ENCODE assay signal across 14 mouse cellular contexts in the genomic region with DNA sequence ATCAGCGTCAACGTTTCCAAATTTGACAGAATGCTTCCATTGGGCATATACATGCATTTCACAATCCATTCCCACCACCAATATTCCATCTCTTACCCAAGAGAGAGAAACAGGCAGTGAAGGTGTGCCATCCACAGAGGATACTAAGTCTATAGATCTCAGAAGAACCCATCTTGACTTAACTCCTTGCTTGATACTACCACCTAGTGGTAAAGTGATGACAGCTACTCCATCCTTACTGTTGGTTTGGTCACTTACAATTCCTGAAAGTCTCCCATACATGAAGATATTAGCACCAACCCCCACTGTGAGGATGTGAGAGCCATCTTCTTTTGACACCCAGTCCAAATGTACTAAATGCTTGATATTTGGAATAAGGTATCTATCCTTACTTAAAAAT.
DNase-seq lines count a peak whose midpoint lies in the region; ATAC-seq and TF ChIP-seq lines count a peak whose summit lies in the region.
"Had no signal": no experiment of that assay in that cellular context is flagged by ENCODE, and none has a peak within 500 bp of the region (broad histone marks: within the 10 kb centered on the region; RNA-seq: fewer than 3 reads in every experiment).

No protein-coding gene starts in this region.

- peak; percentile 66 for TF ChIP-seq CTCF in intestine, postnatal 0 days (IDR thresholded peaks at IDR 0.05; ENCODE audit: low read depth)
- TF ChIP-seq CTCF in cerebellum, adult 2 months (IDR thresholded peaks at IDR 0.05; ENCODE audit: borderline replicate concordance, insufficient read depth, low read depth, low read length) = no peak

- H3K36me3 ChIP-seq in intestine, postnatal 0 days (ENCODE audit: control insufficient read depth, insufficient read depth) = no peaks in the 10 kb centered on the region
- no peaks in the 10 kb centered on the region for H3K36me3 ChIP-seq in intestine, embryonic 15.5 days
- H3K36me3 ChIP-seq in ES-E14 (ENCODE audit: control insufficient read depth, insufficient read depth, low read length, poor library complexity, severe bottlenecking) = no peaks in the 10 kb centered on the region
- no peaks in the 10 kb centered on the region for H3K36me3 ChIP-seq in embryonic facial prominence, embryonic 14.5 days (ENCODE audit: control insufficient read depth, insufficient read depth, low read length)
- H3K36me3 ChIP-seq: limb, embryonic 15.5 days had no signal

- no peaks in the 10 kb centered on the region for H3K27me3 ChIP-seq in intestine, postnatal 0 days (replicated peaks; ENCODE audit: control insufficient read depth, insufficient read depth, low read length)
- H3K27me3 ChIP-seq in intestine, embryonic 15.5 days (replicated peaks) = no peaks in the 10 kb centered on the region
- H3K27me3 ChIP-seq in embryonic facial prominence, embryonic 14.5 days (replicated peaks; ENCODE audit: control insufficient read depth, insufficient read depth, low read length) = no peaks in the 10 kb centered on the region
- H3K27me3 ChIP-seq in cerebellum, adult 2 months (ENCODE audit: control insufficient read depth, insufficient read depth, low read length) = no peaks in the 10 kb centered on the region
- H3K27me3 ChIP-seq: heart, embryonic 13.5 days; limb, embryonic 15.5 days had no signal

- WGBS in intestine, postnatal 0 days = 90% methylated on average over 2 of the region's 2 CpGs
- WGBS in intestine, embryonic 15.5 days = 89% methylated on average over 2 of the region's 2 CpGs
- 98% methylated on average over 2 of the region's 2 CpGs for WGBS in embryonic facial prominence, embryonic 14.5 days
- 100% methylated on average over 2 of the region's 2 CpGs for WGBS in cerebellum, adult 2 months

- H3K4me2 ChIP-seq in intestine, postnatal 0 days (replicated peaks; ENCODE audit: low read depth) = no peak overlapping the region
- H3K4me2 ChIP-seq in intestine, embryonic 15.5 days (replicated peaks) = no peak overlapping the region
- H3K4me2 ChIP-seq in embryonic facial prominence, embryonic 14.5 days (ENCODE audit: low read depth, low read length) = no peak overlapping the region
- H3K4me2 ChIP-seq: heart, embryonic 13.5 days; limb, embryonic 15.5 days had no signal

- no peaks in the 10 kb centered on the region for H3K4me1 ChIP-seq in intestine, postnatal 0 days (replicated peaks; ENCODE audit: control insufficient read depth, insufficient read depth, low read length)
- H3K4me1 ChIP-seq in intestine, embryonic 15.5 days (replicated peaks) = no peaks in the 10 kb centered on the region
- H3K4me1 ChIP-seq in ES-E14 (ENCODE audit: control insufficient read depth in 2 of 2, insufficient read depth in 2 of 2, low read length in 2 of 2, poor library complexity in 1 of 2) = no peaks in the 10 kb centered on the region
- no peaks in the 10 kb centered on the region for H3K4me1 ChIP-seq in embryonic facial prominence, embryonic 14.5 days (ENCODE audit: control insufficient read depth, insufficient read depth, low read length)
- no peaks in the 10 kb centered on the region for H3K4me1 ChIP-seq in cerebellum, adult 2 months (ENCODE audit: control insufficient read depth, insufficient read depth, low read length)
- H3K4me1 ChIP-seq: heart, embryonic 13.5 days; limb, embryonic 15.5 days had no signal

- H3K9me3 ChIP-seq in intestine, postnatal 0 days (ENCODE audit: control insufficient read depth) = no peaks in the 10 kb centered on the region
- H3K9me3 ChIP-seq in intestine, embryonic 15.5 days = no peaks in the 10 kb centered on the region
- no peaks in the 10 kb centered on the region for H3K9me3 ChIP-seq in ES-E14 (ENCODE audit: control insufficient read depth, insufficient read depth, low read depth, low read length)
- no peaks in the 10 kb centered on the region for H3K9me3 ChIP-seq in embryonic facial prominence, embryonic 14.5 days (ENCODE audit: control insufficient read depth, low read length)
- H3K9me3 ChIP-seq: heart, embryonic 13.5 days; limb, embryonic 15.5 days had no signal

- H3K9ac ChIP-seq in intestine, postnatal 0 days (ENCODE audit: low read depth, low read length) = no peak overlapping the region
- H3K9ac ChIP-seq in intestine, embryonic 15.5 days = no peak overlapping the region
- no peak overlapping the region for H3K9ac ChIP-seq in ES-E14 (ENCODE audit: insufficient read depth, low read depth, low read length, poor library complexity, severe bottlenecking)
- H3K9ac ChIP-seq in embryonic facial prominence, embryonic 14.5 days (ENCODE audit: low read depth, low read length) = no peak overlapping the region
- H3K9ac ChIP-seq: heart, embryonic 13.5 days; limb, embryonic 15.5 days had no signal

- ATAC-seq in intestine, postnatal 0 days = no peak
- no peak for ATAC-seq in intestine, embryonic 15.5 days
- no peak for ATAC-seq in embryonic facial prominence, embryonic 14.5 days (ENCODE audit: low read depth)
- ATAC-seq: hindbrain, embryonic 16.5 days had no signal

- no peak overlapping the region for H3K27ac ChIP-seq in intestine, postnatal 0 days (ENCODE audit: low read depth, low read length)
- no peak overlapping the region for H3K27ac ChIP-seq in intestine, embryonic 15.5 days
- H3K27ac ChIP-seq in ES-E14 (ENCODE audit: insufficient read depth, low read depth, low read length, poor library complexity, severe bottlenecking) = no peak overlapping the region
- no peak overlapping the region for H3K27ac ChIP-seq in embryonic facial prominence, embryonic 14.5 days (replicated peaks; ENCODE audit: low read depth, low read length)
- H3K27ac ChIP-seq in cerebellum, adult 2 months (ENCODE audit: insufficient read depth, low read length) = no peak overlapping the region
- H3K27ac ChIP-seq: heart, embryonic 13.5 days; limb, embryonic 15.5 days had no signal

- no peak overlapping the region for H3K4me3 ChIP-seq in intestine, postnatal 0 days (ENCODE audit: low read depth, low read length)
- no peak overlapping the region for H3K4me3 ChIP-seq in intestine, embryonic 15.5 days (replicated peaks)
- no peak overlapping the region for H3K4me3 ChIP-seq in ES-E14 (ENCODE audit: insufficient read depth in 1 of 2, low read depth in 1 of 2, low read length in 2 of 2, poor library complexity in 1 of 2, severe bottlenecking in 1 of 2)
- no peak overlapping the region for H3K4me3 ChIP-seq in embryonic facial prominence, embryonic 14.5 days (ENCODE audit: low read depth, low read length)
- no peak overlapping the region for H3K4me3 ChIP-seq in cerebellum, adult 2 months (replicated peaks; ENCODE audit: insufficient read depth, low read depth, low read length)
- H3K4me3 ChIP-seq: heart, embryonic 13.5 days; limb, embryonic 15.5 days had no signal

- in situ Hi-C loops in ES-E14 (cut with MboI; ENCODE audit: low sequenced_read_pairs in 2 of 2, unreplicated experiment in 2 of 2) = no loop called here

- DNase-seq in A20 (ENCODE audit: low read depth, low spot score) = peak; percentile 36
- no peak for DNase-seq in ES-E14 (ENCODE audit: low read depth, low spot score)
- DNase-seq in embryonic facial prominence, embryonic 14.5 days (ENCODE audit: low spot score) = peak; percentile 17
- no peak for DNase-seq in thymus, postnatal 14 days
- DNase-seq in cerebellum, adult 2 months = no peak
- DNase-seq: cerebellum, adult 18-20 months; kidney, postnatal 14 days; layer of hippocampus, postnatal 36 days; lung, postnatal 4 days had no signal

- TF ChIP-seq POLR2A in cerebellum, adult 2 months (IDR thresholded peaks at IDR 0.05; ENCODE audit: borderline replicate concordance, insufficient read depth, low read length) = no peak

TF ChIP-seq in ES-E14, 5 proteins besides CTCF, POLR2A, EP300 and RAD21:
- TF ChIP-seq ZC3H11A (IDR thresholded peaks at IDR 0.05; ENCODE audit: borderline replicate concordance, low read depth, low read length) = 0 out of 2 replicates have a peak, but pooled peaks have one; percentile 46
- no peak for TF ChIP-seq MAFK (IDR thresholded peaks at IDR 0.05; ENCODE audit: insufficient read depth, low read depth, low read length)

Comparison
In these comparisons a context has a peak if more than half of its experiments do, and no peak if none do; other contexts are left out.
1. DNase-seq: peak in A20 (single experiment) and embryonic facial prominence, embryonic 14.5 days (single experiment); none in ES-E14 (single experiment), thymus, postnatal 14 days (single experiment) and cerebellum, adult 2 months (0 of 2).